Mouse (Mus musculus): Measurements from ENCODE around the gene Tcf7l1. TPM values are rescaled to one million over a fixed set of nuclear protein-coding genes. Genes with fewer than 3 reads are reported as not detected.
A peak's percentile ranks its signal among the peaks of the same experiment; 100 is the strongest.

Tcf7l1 gene
- polyA plus RNA-seq, 1 experiment from 2014 or later = 23.8 TPM

DNA sequence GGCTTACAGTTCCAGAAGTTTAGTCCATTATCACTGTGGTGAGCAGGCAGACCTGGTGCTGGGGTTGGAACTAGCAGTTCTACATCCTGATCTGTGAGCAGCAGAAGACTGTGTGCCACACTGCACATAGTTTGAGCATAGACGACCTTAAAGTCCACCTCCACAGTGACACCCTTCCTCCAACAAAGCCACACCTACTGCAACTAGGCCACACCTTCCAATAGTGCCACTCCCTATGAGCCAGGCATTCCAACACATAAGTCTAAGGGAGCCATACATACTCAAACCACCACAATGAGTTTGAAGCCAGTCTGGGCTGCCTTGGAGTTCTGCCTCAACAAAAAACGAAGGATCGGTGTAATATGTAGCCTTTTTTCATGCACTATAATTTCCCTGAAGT lies 55.7 kb downstream of the Tcf7l1 start:
- H3K4me2 ChIP-seq (ENCODE audit: low read length) = no peak overlapping the region
- H3K9me3 ChIP-seq (replicated peaks; ENCODE audit: low read length) = no peaks in the 10 kb centered on the region
- no peak for ATAC-seq (replicated peaks; ENCODE audit: low FRiP score, low read depth)
- no peak overlapping the region for H3K27ac ChIP-seq
- peaks cover 7% of the 10 kb centered on the region; the same call in 1 of the 2 replicates for H3K4me1 ChIP-seq (replicated peaks; ENCODE audit: insufficient read depth, low read length)
- H3K27me3 ChIP-seq (ENCODE audit: insufficient read depth, low read length) = no peaks in the 10 kb centered on the region
- no peak for DNase-seq (ENCODE audit: low spot score)
- no peaks in the 10 kb centered on the region for H3K36me3 ChIP-seq (ENCODE audit: insufficient read depth, low read length)
- no peak overlapping the region for H3K4me3 ChIP-seq (replicated peaks; ENCODE audit: low read depth, low read length)
- TF ChIP-seq CTCF (IDR thresholded peaks at IDR 0.05; ENCODE audit: low read depth) = no peak
- WGBS = 89% methylated on average over 3 of the region's 3 CpGs
- H3K9ac ChIP-seq (ENCODE audit: low read depth, low read length) = no peak overlapping the region

DNA sequence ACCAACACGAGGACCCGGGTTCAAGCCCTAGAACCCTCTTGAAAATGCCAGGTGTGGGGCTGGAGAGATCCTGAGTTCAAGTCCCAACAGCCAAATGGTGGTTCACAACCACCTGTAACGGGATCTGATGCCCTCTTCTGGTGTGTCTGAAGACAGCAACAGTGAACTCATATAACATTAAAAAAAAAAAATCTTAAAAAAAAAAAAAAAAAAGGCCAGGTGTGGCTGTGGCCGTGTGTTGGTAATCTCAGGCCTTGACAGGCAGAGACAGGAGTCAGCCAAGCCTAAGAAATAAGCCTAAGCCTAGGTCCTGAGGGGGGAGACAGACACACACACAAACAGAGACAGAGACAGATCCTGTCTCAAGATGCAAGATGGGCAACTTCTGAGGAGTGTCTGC lies 56.9 kb downstream of the Tcf7l1 start:
- Histone ChIP-seq H3K4me2 (ENCODE audit: low read length) (no peak overlapping the region), H3K27me3 (ENCODE audit: insufficient read depth, low read length) (no peaks in the 10 kb centered on the region), H3K27ac (no peak overlapping the region), H3K4me1 (replicated peaks; ENCODE audit: insufficient read depth, low read length) (peaks cover 7% of the 10 kb centered on the region; the same call in 1 of the 2 replicates), H3K9me3 (replicated peaks; ENCODE audit: low read length) (no peaks in the 10 kb centered on the region), H3K9ac (ENCODE audit: low read depth, low read length) (no peak overlapping the region), H3K4me3 (replicated peaks; ENCODE audit: low read depth, low read length) (no peak overlapping the region), H3K36me3 (ENCODE audit: insufficient read depth, low read length) (no peaks in the 10 kb centered on the region)
- TF ChIP-seq CTCF (IDR thresholded peaks at IDR 0.05; ENCODE audit: low read depth) = no peak
- WGBS = 84% methylated on average over 4 of the region's 4 CpGs
- no peak for DNase-seq (ENCODE audit: low spot score)
- no peak for ATAC-seq (replicated peaks; ENCODE audit: low FRiP score, low read depth)

DNA sequence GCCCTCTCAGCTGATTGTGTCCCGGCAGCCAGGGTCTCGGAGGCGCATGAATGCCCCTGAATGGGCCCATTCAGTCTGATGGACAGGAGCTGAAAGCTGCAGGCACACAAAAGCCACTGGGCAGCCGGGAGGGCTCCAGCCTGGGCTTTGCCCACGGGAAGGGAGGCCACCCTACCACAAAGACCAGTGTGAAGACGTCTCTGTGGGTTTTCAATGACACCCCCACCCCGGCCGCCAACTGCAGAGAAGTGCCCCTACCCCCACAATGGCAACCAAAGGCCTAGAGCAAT lies 58.5 kb downstream of the Tcf7l1 start:
- 49% methylated on average over 8 of the region's 8 CpGs for WGBS
- H3K27ac ChIP-seq = no peak overlapping the region
- H3K4me1 ChIP-seq (replicated peaks; ENCODE audit: insufficient read depth, low read length) = peaks cover 7% of the 10 kb centered on the region; the same call in 1 of the 2 replicates

DNA sequence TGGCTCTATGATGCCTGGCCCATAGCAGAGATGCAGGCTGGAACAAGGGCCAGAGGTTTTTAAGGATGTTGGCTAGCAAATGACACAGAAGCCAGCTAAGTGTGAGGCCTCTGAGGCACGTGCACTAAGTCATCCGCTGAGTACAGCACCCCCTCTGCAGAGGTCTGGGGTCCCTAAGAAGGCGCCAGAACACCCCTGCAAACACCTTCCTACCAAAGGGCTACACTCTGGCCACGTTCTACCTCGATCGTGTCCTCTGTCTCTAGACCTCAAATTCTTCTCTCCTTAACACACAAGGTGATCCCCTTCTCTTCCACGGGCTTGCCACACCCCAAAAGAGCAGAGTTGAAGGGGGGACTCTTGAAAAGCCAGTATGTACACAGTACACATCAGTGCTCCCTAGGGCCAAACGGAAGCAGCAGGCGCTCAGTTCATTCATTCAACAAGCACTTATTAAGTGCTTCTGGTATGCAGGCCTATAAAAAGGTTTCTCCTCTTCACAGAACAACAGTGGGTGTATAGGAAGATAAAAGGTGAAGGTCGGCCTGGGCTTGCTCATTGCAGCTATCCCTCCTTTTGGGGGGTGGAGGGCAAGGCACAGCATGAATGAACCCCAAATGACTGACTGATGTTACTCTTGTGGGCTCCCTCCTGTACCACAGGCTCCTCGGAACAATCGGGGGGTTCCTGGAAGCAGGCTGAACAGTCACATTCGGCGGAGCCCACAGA lies 59.1 kb downstream of the Tcf7l1 start:
- Histone ChIP-seq H3K9me3 (replicated peaks; ENCODE audit: low read length) (no peaks in the 10 kb centered on the region), H3K27me3 (ENCODE audit: insufficient read depth, low read length) (no peaks in the 10 kb centered on the region), H3K4me3 (replicated peaks; ENCODE audit: low read depth, low read length) (no peak overlapping the region), H3K36me3 (ENCODE audit: insufficient read depth, low read length) (no peaks in the 10 kb centered on the region), H3K27ac (no peak overlapping the region), H3K4me1 (replicated peaks; ENCODE audit: insufficient read depth, low read length) (peaks cover 2% of the 10 kb centered on the region; the same call in 1 of the 2 replicates), H3K4me2 (ENCODE audit: low read length) (no peak overlapping the region), H3K9ac (ENCODE audit: low read depth, low read length) (no peak overlapping the region)
- WGBS = 76% methylated on average over 14 of the region's 14 CpGs
- DNase-seq (ENCODE audit: low spot score) = no peak
- no peak for TF ChIP-seq CTCF (IDR thresholded peaks at IDR 0.05; ENCODE audit: low read depth)
- no peak for ATAC-seq (replicated peaks; ENCODE audit: low FRiP score, low read depth)

More for the DNA sequence above, 58.5 kb downstream of the Tcf7l1 start:
- Histone ChIP-seq H3K9me3 (replicated peaks; ENCODE audit: low read length) (no peaks in the 10 kb centered on the region), H3K36me3 (ENCODE audit: insufficient read depth, low read length) (no peaks in the 10 kb centered on the region), H3K9ac (ENCODE audit: low read depth, low read length) (no peak overlapping the region), H3K27me3 (ENCODE audit: insufficient read depth, low read length) (no peaks in the 10 kb centered on the region), H3K4me3 (replicated peaks; ENCODE audit: low read depth, low read length) (no peak overlapping the region), H3K4me2 (ENCODE audit: low read length) (no peak overlapping the region)
- ATAC-seq (replicated peaks; ENCODE audit: low FRiP score, low read depth) (no peak), DNase-seq (ENCODE audit: low spot score) (no peak)
- no peak for TF ChIP-seq CTCF (IDR thresholded peaks at IDR 0.05; ENCODE audit: low read depth)

DNA sequence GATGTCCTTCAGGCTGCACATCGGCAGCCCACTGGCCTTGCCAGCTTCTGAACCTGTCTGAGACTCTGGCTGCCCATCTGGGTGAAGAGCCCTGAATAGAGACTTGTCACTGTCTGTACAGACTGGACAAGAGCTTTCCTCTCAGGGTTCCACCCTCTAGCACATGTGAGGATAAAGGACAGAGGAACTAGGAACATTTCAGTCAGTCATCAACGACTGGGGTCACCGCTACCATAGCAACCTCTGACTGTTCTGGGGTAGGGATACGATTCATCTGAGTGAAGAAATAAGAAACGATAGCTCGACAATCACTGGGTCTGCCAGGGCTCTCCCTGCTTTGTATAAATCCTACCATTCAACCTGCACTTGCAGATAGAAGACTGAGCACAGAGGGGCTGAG lies 61.2 kb downstream of the Tcf7l1 start:
- Histone ChIP-seq H3K4me3 (replicated peaks; ENCODE audit: low read depth, low read length) (no peak overlapping the region), H3K4me2 (ENCODE audit: low read length) (no peak overlapping the region), H3K9ac (ENCODE audit: low read depth, low read length) (no peak overlapping the region), H3K4me1 (replicated peaks; ENCODE audit: insufficient read depth, low read length) (0 out of 2 replicates have a peak, but pooled peaks cover 5% of the 10 kb centered on the region), H3K27me3 (ENCODE audit: insufficient read depth, low read length) (no peaks in the 10 kb centered on the region), H3K9me3 (replicated peaks; ENCODE audit: low read length) (no peaks in the 10 kb centered on the region), H3K36me3 (ENCODE audit: insufficient read depth, low read length) (no peaks in the 10 kb centered on the region), H3K27ac (no peak overlapping the region)
- WGBS = 48% methylated on average over 6 of the region's 6 CpGs
- no peak for DNase-seq (ENCODE audit: low spot score)
- TF ChIP-seq CTCF (IDR thresholded peaks at IDR 0.05; ENCODE audit: low read depth) = no peak
- no peak for ATAC-seq (replicated peaks; ENCODE audit: low FRiP score, low read depth)

DNA sequence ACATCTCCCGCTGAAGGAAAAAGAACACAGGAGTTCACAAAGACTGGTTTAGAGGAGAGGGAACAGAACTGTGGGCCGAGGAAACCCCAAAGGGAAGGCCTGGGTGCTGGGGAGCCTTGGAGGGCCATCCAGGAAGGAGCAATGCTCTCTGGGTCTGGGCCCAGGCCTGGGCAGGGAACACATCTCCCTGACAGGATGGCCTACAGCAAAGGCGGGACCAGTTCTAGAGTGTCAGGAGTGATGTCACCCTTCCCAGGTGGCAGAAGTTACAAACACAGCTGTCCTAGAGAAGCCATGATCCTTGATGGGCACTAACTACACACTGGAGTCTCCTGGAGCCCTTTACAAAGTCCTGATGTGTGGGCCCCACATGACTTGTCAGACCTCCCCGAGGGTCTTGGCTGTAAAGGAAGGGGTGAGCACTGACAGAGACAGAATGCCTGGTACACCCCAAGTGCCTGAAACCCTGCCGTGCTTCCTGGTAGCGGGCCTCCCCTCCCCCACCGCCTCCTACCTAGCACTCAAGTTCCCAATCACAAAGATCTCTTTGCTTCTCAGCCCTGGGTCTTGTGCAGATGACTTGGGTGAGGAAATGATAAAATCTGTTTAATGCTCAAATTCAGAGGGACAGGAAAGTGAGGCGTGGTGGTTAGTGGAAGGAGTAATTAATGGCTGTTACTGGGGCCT lies 64.4 kb downstream of the Tcf7l1 start:
- ATAC-seq (replicated peaks; ENCODE audit: low FRiP score, low read depth) = peak; percentile 46
- WGBS = 43% methylated on average over 8 of the region's 8 CpGs
- H3K27me3 ChIP-seq (ENCODE audit: insufficient read depth, low read length) = no peaks in the 10 kb centered on the region
- H3K36me3 ChIP-seq (ENCODE audit: insufficient read depth, low read length) = no peaks in the 10 kb centered on the region
- TF ChIP-seq CTCF (IDR thresholded peaks at IDR 0.05; ENCODE audit: low read depth) = no peak
- no peaks in the 10 kb centered on the region for H3K9me3 ChIP-seq (replicated peaks; ENCODE audit: low read length)
- DNase-seq (ENCODE audit: low spot score) = no peak
- H3K4me1 ChIP-seq (replicated peaks; ENCODE audit: insufficient read depth, low read length) = 0 out of 2 replicates have a peak, but pooled peaks cover 5% of the 10 kb centered on the region
- H3K4me3 ChIP-seq (replicated peaks; ENCODE audit: low read depth, low read length) = no peak overlapping the region
- no peak overlapping the region for H3K4me2 ChIP-seq (ENCODE audit: low read length)
- peak overlapping the region; percentile 52 for H3K27ac ChIP-seq
- H3K9ac ChIP-seq (ENCODE audit: low read depth, low read length) = no peak overlapping the region

Data from kidney, postnatal 0 days (tissue).